Mouse (Mus musculus): ENCODE measurements around the gene Apeh. TPM values are rescaled to one million over a fixed set of nuclear protein-coding genes. Genes with fewer than 3 reads are reported as not detected.

Apeh gene
- polyA plus RNA-seq, 1 experiment from 2014 or later: 68.3 TPM

Small RNA genes lying within 50 kb of the gene (microRNA-seq; reads per million reads assigned to microRNA genes)
- gene Gm47303 (not detected), gene Mir7088 (not detected)

Other genes with a start within 250 kb of the Apeh start
- 114 and 116 TPM in 2 replicates for gene Rbm6, start 221.4 kb downstream of the Apeh start, polyA plus RNA-seq (2016; fragmentation: Nextera tagmentation; extraction: Ambion mirVana)
- 12.2 and 12.7 TPM in 2 replicates for gene Mon1a, start 206.5 kb downstream of the Apeh start, polyA plus RNA-seq (2016; fragmentation: Nextera tagmentation; extraction: Ambion mirVana)
- gene Mst1r, start 187.7 kb downstream of the Apeh start, polyA plus RNA-seq (2016; fragmentation: Nextera tagmentation; extraction: Ambion mirVana): 0.65 and 1.1 TPM in 2 replicates
- not detected in 2 replicates for gene Actl11, start 166.1 kb downstream of the Apeh start, polyA plus RNA-seq (2016; fragmentation: Nextera tagmentation; extraction: Ambion mirVana)
- 7.6 and 7.9 TPM in 2 replicates for gene Camkv, start 158.9 kb downstream of the Apeh start, polyA plus RNA-seq (2016; fragmentation: Nextera tagmentation; extraction: Ambion mirVana)
- 38.8 and 41.5 TPM in 2 replicates for gene Traip, start 144.5 kb downstream of the Apeh start, polyA plus RNA-seq (2016; fragmentation: Nextera tagmentation; extraction: Ambion mirVana)
- 10.3 and 11.9 TPM in 2 replicates for gene Uba7, start 119.1 kb downstream of the Apeh start, polyA plus RNA-seq (2016; fragmentation: Nextera tagmentation; extraction: Ambion mirVana)
- 2.9 and 4.4 TPM in 2 replicates for gene Gm20661, start 111.5 kb downstream of the Apeh start, polyA plus RNA-seq (2016; fragmentation: Nextera tagmentation; extraction: Ambion mirVana)
- gene Inka1, start 108.7 kb downstream of the Apeh start, polyA plus RNA-seq (2016; fragmentation: Nextera tagmentation; extraction: Ambion mirVana): 99.3 and 112 TPM in 2 replicates
- 4.6 and 6.5 TPM in 2 replicates for gene Cdhr4, start 102.1 kb downstream of the Apeh start, polyA plus RNA-seq (2016; fragmentation: Nextera tagmentation; extraction: Ambion mirVana)
- 0.41 and 0.52 TPM in 2 replicates for gene Gm20662, start 98.3 kb downstream of the Apeh start, polyA plus RNA-seq (2016; fragmentation: Nextera tagmentation; extraction: Ambion mirVana)
- 57.1 and 57.3 TPM in 2 replicates for gene Ip6k1, start 92.1 kb downstream of the Apeh start, polyA plus RNA-seq (2016; fragmentation: Nextera tagmentation; extraction: Ambion mirVana)
- 23.3 and 26.1 TPM in 2 replicates for gene Gmppb, start 45.4 kb downstream of the Apeh start, polyA plus RNA-seq (2016; fragmentation: Nextera tagmentation; extraction: Ambion mirVana)
- gene Amigo3, start 41.4 kb downstream of the Apeh start, polyA plus RNA-seq (2016; fragmentation: Nextera tagmentation; extraction: Ambion mirVana): 2.7 and 2.8 TPM in 2 replicates
- 0.43 and 0.69 TPM in 2 replicates for gene Mst1, start 14.2 kb downstream of the Apeh start, polyA plus RNA-seq (2016; fragmentation: Nextera tagmentation; extraction: Ambion mirVana)
- 32.7 and 34.1 TPM in 2 replicates for gene Rnf123, start 11.3 kb downstream of the Apeh start, polyA plus RNA-seq (2016; fragmentation: Nextera tagmentation; extraction: Ambion mirVana)
- gene Bsn, start 95.8 kb upstream of the Apeh start, polyA plus RNA-seq (2016; fragmentation: Nextera tagmentation; extraction: Ambion mirVana): 1.4 and 1.7 TPM in 2 replicates
- 70.1 and 73.9 TPM in 2 replicates for gene Dag1, start 169.4 kb upstream of the Apeh start, polyA plus RNA-seq (2016; fragmentation: Nextera tagmentation; extraction: Ambion mirVana)
- gene Nicn1, start 195.8 kb upstream of the Apeh start, polyA plus RNA-seq (2016; fragmentation: Nextera tagmentation; extraction: Ambion mirVana): 38.3 and 39.3 TPM in 2 replicates
- gene Amt, start 202.2 kb upstream of the Apeh start, polyA plus RNA-seq (2016; fragmentation: Nextera tagmentation; extraction: Ambion mirVana): 35.9 and 40.8 TPM in 2 replicates
- 240 and 243 TPM in 2 replicates for gene Rhoa, start 211.5 kb upstream of the Apeh start, polyA plus RNA-seq (2016; fragmentation: Nextera tagmentation; extraction: Ambion mirVana)
- gene Tcta, start 211.6 kb upstream of the Apeh start, polyA plus RNA-seq (2016; fragmentation: Nextera tagmentation; extraction: Ambion mirVana): 14.4 and 14.7 TPM in 2 replicates
- 810 and 843 TPM in 2 replicates for gene Gpx1, start 244.3 kb upstream of the Apeh start, polyA plus RNA-seq (2016; fragmentation: Nextera tagmentation; extraction: Ambion mirVana)

Measured in embryonic facial prominence, embryonic 10.5 days (tissue).